Mouse (Mus musculus) myocyte (in vitro differentiated cells): ENCODE measurements around the gene Pltp.

ENCODE experiments used
- CEBPB ChIP-seq: IDR thresholded peaks from 2 replicates; pipeline ENCODE4 v1.6.1; 2011; ENCODE audit warnings: mild to moderate bottlenecking, moderate library complexity; ENCODE audit not compliant: poor library complexity, insufficient read depth, severe bottlenecking
- MAX ChIP-seq: IDR thresholded peaks from one replicate; pipeline ENCODE4 v1.6.1; 2011; ENCODE audit warnings: low read depth, mild to moderate bottlenecking, control low read depth
- MYOG ChIP-seq, 3 experiments: IDR thresholded peaks; one replicate each; pipeline ENCODE4 v1.6.1; 2011; ENCODE audit warnings: control low read depth in 2 of 3, low read depth in 2 of 3, mild to moderate bottlenecking in 2 of 3; ENCODE audit not compliant: insufficient read length in 2 of 3, control insufficient read depth in 1 of 3, insufficient read depth in 1 of 3
- POLR2A ChIP-seq: IDR thresholded peaks from one replicate; pipeline ENCODE4 v1.6.1; 2011; ENCODE audit warnings: low read depth, mild to moderate bottlenecking, control low read depth, moderate library complexity; ENCODE audit not compliant: insufficient read length
- POLR2AphosphoS2 ChIP-seq: IDR thresholded peaks from one replicate; pipeline ENCODE4 v1.6.1; 2011; ENCODE audit warnings: low read depth, control low read depth; ENCODE audit not compliant: insufficient read length
- REST ChIP-seq: IDR thresholded peaks from one replicate; pipeline ENCODE4 v1.6.1; 2011; ENCODE audit warnings: mild to moderate bottlenecking, control low read depth, moderate library complexity; ENCODE audit not compliant: insufficient read depth, insufficient read length
- TCF12 ChIP-seq: IDR thresholded peaks from one replicate; pipeline ENCODE4 v1.6.1; 2011; ENCODE audit warnings: mild to moderate bottlenecking, control low read depth; ENCODE audit not compliant: poor library complexity, insufficient read depth, severe bottlenecking
- USF1 ChIP-seq: IDR thresholded peaks from one replicate; pipeline ENCODE4 v1.6.1; 2011; ENCODE audit warnings: low read depth, mild to moderate bottlenecking, control low read depth, moderate library complexity

DNA sequence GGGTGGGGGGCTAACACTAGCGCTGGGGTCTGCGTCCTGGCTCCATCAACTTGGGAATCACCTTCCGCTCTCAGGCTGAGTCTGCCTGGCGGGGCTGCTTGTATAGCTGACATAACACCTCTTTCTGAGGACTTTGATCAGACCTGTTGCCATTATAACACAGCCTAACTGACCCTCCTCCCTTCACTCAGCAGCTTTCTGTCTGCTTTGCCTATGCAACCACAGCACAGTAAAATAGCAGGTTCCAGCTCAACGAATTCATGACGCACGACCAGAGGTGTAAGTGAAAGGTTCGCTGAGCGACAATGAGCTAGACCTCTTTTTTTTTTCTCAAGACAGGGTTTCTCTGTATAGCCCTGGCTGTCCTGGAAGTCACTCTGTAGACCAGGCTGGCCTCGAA lies 26.5 kb downstream of the Pltp start:
- TF ChIP-seq USF1 (no peak), MAX (no peak), POLR2A (no peak), POLR2AphosphoS2 (no peak), CEBPB (no peak), TCF12 (no peak), MYOG (IDR thresholded peaks at IDR 0.05; ENCODE audit: control insufficient read depth in 1 of 3, insufficient read depth in 1 of 3, insufficient read length in 2 of 3, low read depth in 2 of 3) (no peak), REST (no peak)
